Mouse (Mus musculus): ENCODE measurements around the gene Tom1. TPM values are rescaled to one million over a fixed set of nuclear protein-coding genes. Genes with fewer than 3 reads are reported as not detected.

The Tom1 gene
- polyA plus RNA-seq, 1 experiment from 2014 or later, result 34.3 TPM

DNA sequence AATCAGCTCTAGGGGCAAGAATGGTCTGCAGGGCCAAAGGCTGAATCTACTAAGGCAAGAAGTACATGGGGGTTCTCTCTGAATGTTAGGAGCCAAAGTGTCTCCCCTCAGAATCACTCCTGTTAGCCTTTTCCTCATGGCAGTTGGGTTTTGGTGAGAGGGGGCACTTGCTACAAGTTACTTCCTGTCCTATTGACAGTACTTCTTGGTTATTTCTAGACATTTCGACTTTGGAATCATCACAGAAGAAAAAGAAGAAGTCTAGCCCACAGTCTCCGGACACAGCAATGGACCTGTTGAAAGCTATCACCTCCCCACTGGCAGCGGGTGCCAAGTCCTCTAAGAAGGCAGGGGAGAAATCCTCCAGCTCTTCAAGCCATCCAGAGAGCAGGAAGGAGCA lies 33.1 kb upstream of the Tom1 start:
- no peak overlapping the region for H3K9ac ChIP-seq (replicated peaks; ENCODE audit: low read depth)
- peaks cover 16% of the 10 kb centered on the region for H3K36me3 ChIP-seq (ENCODE audit: insufficient read depth, low read length)
- no peaks in the 10 kb centered on the region for H3K9me3 ChIP-seq (ENCODE audit: low read length)
- DNase-seq (ENCODE audit: low spot score) (no peak), ATAC-seq (no peak)
- TF ChIP-seq EP300 (IDR thresholded peaks at IDR 0.05) (no peak), CTCF (IDR thresholded peaks at IDR 0.05) (no peak)
- no peaks in the 10 kb centered on the region for H3K4me1 ChIP-seq (ENCODE audit: insufficient read depth, low read depth, low read length)
- H3K27me3 ChIP-seq (replicated peaks; ENCODE audit: insufficient read depth, low read length), result no peaks in the 10 kb centered on the region
- WGBS, result 90% methylated on average over 3 of the region's 3 CpGs
- H3K27ac ChIP-seq (ENCODE audit: low read length), result no peak overlapping the region
- no peak overlapping the region for H3K4me2 ChIP-seq (replicated peaks; ENCODE audit: low read depth, low read length)
- H3K4me3 ChIP-seq (ENCODE audit: low read depth, low read length), result no peak overlapping the region

DNA sequence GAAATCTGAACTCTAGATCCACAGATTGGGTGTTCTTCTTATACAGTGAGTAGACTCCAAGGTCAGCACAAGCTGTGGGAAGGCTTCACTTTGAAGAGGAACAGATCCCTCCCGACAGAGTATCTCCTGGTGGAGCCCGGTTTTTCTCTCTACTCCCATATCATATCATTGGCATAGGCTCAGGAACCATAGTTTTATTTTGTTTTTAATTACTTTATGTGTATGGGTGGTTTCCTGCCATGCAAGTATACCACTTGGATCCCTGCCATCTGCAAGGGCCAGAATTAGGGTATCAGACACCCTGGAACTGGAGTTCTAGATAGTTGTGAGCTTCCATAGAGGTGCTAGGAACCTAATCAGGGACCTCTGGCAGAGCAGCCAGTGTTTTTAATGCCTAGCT lies 24.7 kb upstream of the Tom1 start:
- 95% methylated on average over 2 of the region's 2 CpGs for WGBS
- H3K27me3 ChIP-seq (replicated peaks; ENCODE audit: insufficient read depth, low read length), result no peaks in the 10 kb centered on the region
- H3K36me3 ChIP-seq (ENCODE audit: insufficient read depth, low read length), result no peaks in the 10 kb centered on the region; the same call in none of the 2 replicates
- TF ChIP-seq CTCF (IDR thresholded peaks at IDR 0.05) (no peak), EP300 (IDR thresholded peaks at IDR 0.05) (no peak)
- H3K9ac ChIP-seq (replicated peaks; ENCODE audit: low read depth), result no peak overlapping the region
- no peaks in the 10 kb centered on the region for H3K4me1 ChIP-seq (ENCODE audit: insufficient read depth, low read depth, low read length)
- H3K4me3 ChIP-seq (ENCODE audit: low read depth, low read length), result no peak overlapping the region
- H3K9me3 ChIP-seq (ENCODE audit: low read length), result no peaks in the 10 kb centered on the region
- DNase-seq (ENCODE audit: low spot score) (no peak), ATAC-seq (no peak)
- H3K4me2 ChIP-seq (replicated peaks; ENCODE audit: low read depth, low read length), result no peak overlapping the region
- H3K27ac ChIP-seq (ENCODE audit: low read length), result no peak overlapping the region

DNA sequence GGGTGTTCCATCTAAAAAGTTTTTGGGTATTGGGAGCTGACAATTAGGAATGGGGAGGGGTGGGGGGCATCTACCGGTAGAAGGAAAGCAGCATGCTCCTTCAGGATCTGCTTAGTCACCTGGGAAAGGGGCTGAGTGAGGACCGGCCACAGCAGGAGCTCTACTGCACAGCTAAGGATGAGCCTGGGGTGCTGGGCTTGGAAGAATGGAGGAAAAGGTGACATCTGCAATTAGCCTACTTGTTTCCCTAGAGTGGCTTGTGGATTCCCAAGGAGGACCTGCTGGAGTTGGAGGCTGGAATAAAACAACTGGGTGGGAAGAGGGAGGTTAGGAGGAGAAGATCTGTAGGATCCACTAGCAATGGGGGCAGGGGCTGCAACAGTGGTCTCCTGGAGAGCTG lies 19.9 kb upstream of the Tom1 start:
- no peak for DNase-seq (ENCODE audit: low spot score)
- H3K36me3 ChIP-seq (ENCODE audit: insufficient read depth, low read length), result no peaks in the 10 kb centered on the region; the same call in 1 of the 2 replicates
- TF ChIP-seq EP300 (IDR thresholded peaks at IDR 0.05), result no peak
- no peak for ATAC-seq
- H3K9ac ChIP-seq (replicated peaks; ENCODE audit: low read depth), result no peak overlapping the region
- no peaks in the 10 kb centered on the region for H3K27me3 ChIP-seq (replicated peaks; ENCODE audit: insufficient read depth, low read length)
- no peaks in the 10 kb centered on the region for H3K9me3 ChIP-seq (ENCODE audit: low read length)
- WGBS, result 61% methylated on average over 2 of the region's 2 CpGs
- H3K4me1 ChIP-seq (ENCODE audit: insufficient read depth, low read depth, low read length), result no peaks in the 10 kb centered on the region
- H3K4me3 ChIP-seq (ENCODE audit: low read depth, low read length), result no peak overlapping the region
- no peak overlapping the region for H3K4me2 ChIP-seq (replicated peaks; ENCODE audit: low read depth, low read length)
- H3K27ac ChIP-seq (ENCODE audit: low read length), result no peak overlapping the region

- WGBS, result 57% methylated on average over 3 of the region's 3 CpGs
- ATAC-seq, result no peak
- Histone ChIP-seq H3K27ac (ENCODE audit: low read length) (no peak overlapping the region), H3K4me3 (ENCODE audit: low read depth, low read length) (no peak overlapping the region), H3K9me3 (ENCODE audit: low read length) (no peaks in the 10 kb centered on the region), H3K4me1 (ENCODE audit: insufficient read depth, low read depth, low read length) (no peaks in the 10 kb centered on the region), H3K9ac (replicated peaks; ENCODE audit: low read depth) (no peak overlapping the region), H3K36me3 (ENCODE audit: insufficient read depth, low read length) (no peaks in the 10 kb centered on the region; the same call in 1 of the 2 replicates), H3K27me3 (replicated peaks; ENCODE audit: insufficient read depth, low read length) (no peaks in the 10 kb centered on the region), H3K4me2 (replicated peaks; ENCODE audit: low read depth, low read length) (no peak overlapping the region)
- no peak for TF ChIP-seq EP300 (IDR thresholded peaks at IDR 0.05)
- TF ChIP-seq CTCF (IDR thresholded peaks at IDR 0.05), result no peak
- DNase-seq (ENCODE audit: low spot score), result no peak
These were observed 19.5 kb upstream of the Tom1 start for GRCm38 (mm10) chr8:75013964-75014363.

GRCm38 (mm10) chr8:75015981-75016380 lies 17.5 kb upstream of the Tom1 start:
- DNase-seq (ENCODE audit: low spot score) (no peak), ATAC-seq (no peak)
- H3K9ac ChIP-seq (replicated peaks; ENCODE audit: low read depth), result no peak overlapping the region
- no peak overlapping the region for H3K4me2 ChIP-seq (replicated peaks; ENCODE audit: low read depth, low read length)
- H3K4me3 ChIP-seq (ENCODE audit: low read depth, low read length), result no peak overlapping the region
- H3K36me3 ChIP-seq (ENCODE audit: insufficient read depth, low read length), result no peaks in the 10 kb centered on the region
- 44% methylated on average over 2 of the region's 2 CpGs for WGBS
- no peaks in the 10 kb centered on the region for H3K4me1 ChIP-seq (ENCODE audit: insufficient read depth, low read depth, low read length)
- TF ChIP-seq EP300 (IDR thresholded peaks at IDR 0.05), result no peak
- no peak for TF ChIP-seq CTCF (IDR thresholded peaks at IDR 0.05)
- H3K9me3 ChIP-seq (ENCODE audit: low read length), result no peaks in the 10 kb centered on the region
- no peak overlapping the region for H3K27ac ChIP-seq (ENCODE audit: low read length)
- no peaks in the 10 kb centered on the region for H3K27me3 ChIP-seq (replicated peaks; ENCODE audit: insufficient read depth, low read length)

- no peaks in the 10 kb centered on the region for H3K4me1 ChIP-seq (ENCODE audit: insufficient read depth, low read depth, low read length)
- no peak for ATAC-seq
- H3K27me3 ChIP-seq (replicated peaks; ENCODE audit: insufficient read depth, low read length), result no peaks in the 10 kb centered on the region
- no peak overlapping the region for H3K9ac ChIP-seq (replicated peaks; ENCODE audit: low read depth)
- no peak overlapping the region for H3K27ac ChIP-seq (ENCODE audit: low read length)
- H3K4me3 ChIP-seq (ENCODE audit: low read depth, low read length), result no peak overlapping the region
- H3K36me3 ChIP-seq (ENCODE audit: insufficient read depth, low read length), result no peaks in the 10 kb centered on the region
- WGBS, result 54% methylated on average over 1 of the region's 1 CpGs
- DNase-seq (ENCODE audit: low spot score), result no peak
- no peak overlapping the region for H3K4me2 ChIP-seq (replicated peaks; ENCODE audit: low read depth, low read length)
- no peak for TF ChIP-seq EP300 (IDR thresholded peaks at IDR 0.05)
- no peak for TF ChIP-seq CTCF (IDR thresholded peaks at IDR 0.05)
- no peaks in the 10 kb centered on the region for H3K9me3 ChIP-seq (ENCODE audit: low read length)
These were observed 17.1 kb upstream of the Tom1 start for GRCm38 (mm10) chr8:75016422-75016821.
